Mouse (Mus musculus) hindbrain, embryonic 10.5 days (tissue): ENCODE results near the gene Nkain1. TPM values are rescaled to one million over a fixed set of nuclear protein-coding genes. Genes with fewer than 3 reads are reported as not detected.

Experiments
- DNase-seq: peaks from one replicate; pipeline ENCODE4 v3.0.0-alpha.2; 2017; ENCODE audit warnings: low spot score
- H3K27ac ChIP-seq: fragments of 300-500 bp; sonication (generic); 2 replicates; pipeline ENCODE4 v1.5.1; 2016; ENCODE audit warnings: mild to moderate bottlenecking, moderate library complexity
- H3K27me3 ChIP-seq: fragments of 300-500 bp; sonication (generic); 2 replicates; pipeline ENCODE4 v1.6.1; 2016; ENCODE audit warnings: mild to moderate bottlenecking; ENCODE audit not compliant: poor library complexity, insufficient read depth, severe bottlenecking
- H3K36me3 ChIP-seq: fragments of 300-500 bp; sonication (generic); 2 replicates; pipeline ENCODE4 v1.6.1; 2016; ENCODE audit warnings: mild to moderate bottlenecking, moderate library complexity
- H3K4me1 ChIP-seq: fragments of 300-500 bp; sonication (generic); replicated peaks from 2 replicates; pipeline ENCODE4 v1.6.1; 2016; ENCODE audit warnings: mild to moderate bottlenecking
- H3K4me3 ChIP-seq: fragments of 300-500 bp; sonication (generic); 2 replicates; pipeline ENCODE4 v1.5.1; 2016; ENCODE audit warnings: mild to moderate bottlenecking, moderate library complexity
- H3K9me3 ChIP-seq: fragments of 300-500 bp; sonication (generic); 2 replicates; pipeline ENCODE4 v1.6.1; 2016; ENCODE audit warnings: mild to moderate bottlenecking, moderate library complexity
- WGBS: fragments of 180-500 bp; shearing (Covaris S2); methylation state at CpG from one replicate; pipeline ENCODE4 v1.1.7; 2016; 5-methylcytosine and 5-hydroxymethylcytosine counted together
- polyA plus RNA-seq: library from polyadenylated mRNA; unstranded; fragments of >200 nt; fragmentation: Nextera tagmentation; extraction: Ambion mirVana; gene quantifications from 2 replicates; pipeline ENCODE4 v1.2.1, GENCODE M21; 2016

Nkain1 gene
- polyA plus RNA-seq, 1 experiment from 2014 or later = 14.4 TPM

- H3K4me1 ChIP-seq = peaks cover 19% of the 10 kb centered on the region
- WGBS = 2% methylated on average over 9 of the region's 9 CpGs
- H3K9me3 ChIP-seq = no peaks in the 10 kb centered on the region
- peaks cover 7% of the 10 kb centered on the region; the same call in 1 of the 2 replicates for H3K27me3 ChIP-seq
- no peaks in the 10 kb centered on the region for H3K36me3 ChIP-seq
- DNase-seq = no peak
- H3K27ac ChIP-seq = peak overlapping the region; percentile 94
- H3K4me3 ChIP-seq = peak overlapping the region; percentile 69
Measured at GRCm38 (mm10) chr4:130520482-130520851, 53.5 kb downstream of the Nkain1 start.

- no peaks in the 10 kb centered on the region for H3K9me3 ChIP-seq
- no peaks in the 10 kb centered on the region for H3K36me3 ChIP-seq
- peak; percentile 99 for DNase-seq
- peaks cover 19% of the 10 kb centered on the region for H3K4me1 ChIP-seq
- 4% methylated on average over 40 of the region's 40 CpGs for WGBS
- H3K27me3 ChIP-seq = peaks cover 7% of the 10 kb centered on the region; the same call in 1 of the 2 replicates
- H3K27ac ChIP-seq = peak overlapping the region; percentile 94
- peak overlapping the region; percentile 69 for H3K4me3 ChIP-seq
Measured at GRCm38 (mm10) chr4:130519567-130520481, 54.1 kb downstream of the Nkain1 start.

- no peak for DNase-seq
- Histone ChIP-seq H3K36me3 (no peaks in the 10 kb centered on the region), H3K27ac (no peak overlapping the region), H3K4me3 (no peak overlapping the region), H3K9me3 (no peaks in the 10 kb centered on the region), H3K27me3 (peaks cover 2% of the 10 kb centered on the region; the same call in 1 of the 2 replicates), H3K4me1 (peaks cover 19% of the 10 kb centered on the region)
- 88% methylated on average over 6 of the region's 6 CpGs for WGBS
Measured at GRCm38 (mm10) chr4:130516490-130516889, 57.5 kb downstream of the Nkain1 start.

Other genes starting within 250 kb of the Nkain1 start
- 70.6 and 70.8 TPM in 2 replicates for gene Zcchc17, start 214.2 kb downstream of the Nkain1 start, polyA plus RNA-seq
- 204 and 221 TPM in 2 replicates for gene Snrnp40, start 214.0 kb downstream of the Nkain1 start, polyA plus RNA-seq
- gene Pum1, start 89.1 kb upstream of the Nkain1 start, polyA plus RNA-seq = 103 and 118 TPM in 2 replicates
- gene Sdc3, start 218.4 kb upstream of the Nkain1 start, polyA plus RNA-seq = 30.0 and 38.4 TPM in 2 replicates